Mouse (Mus musculus) bone marrow macrophage, adult 2 months (primary cell): ENCODE data around the gene Vwa2.

ENCODE experiments used
- CTCF ChIP-seq: IDR thresholded peaks from 2 replicates; pipeline ENCODE4 v1.5.1; 2012; ENCODE audit warnings: low read depth, mild to moderate bottlenecking, low read length, moderate library complexity
- POLR2A ChIP-seq: IDR thresholded peaks from 2 replicates; pipeline ENCODE4 v1.6.1; 2012; ENCODE audit warnings: mild to moderate bottlenecking, low read depth, low read length, borderline replicate concordance

GRCm38 (mm10) chr19:56920232-56920631, 46.2 kb downstream of the Vwa2 start:
- no peak for TF ChIP-seq CTCF
- TF ChIP-seq POLR2A: no peak
